Mouse (Mus musculus) lung, postnatal 10 days (tissue): Measurements from ENCODE around the gene Marcksl1.

ENCODE experiments used
- DNase-seq: peaks from one replicate; pipeline ENCODE4 v3.0.0; 2021

The Marcksl1 gene

DNA sequence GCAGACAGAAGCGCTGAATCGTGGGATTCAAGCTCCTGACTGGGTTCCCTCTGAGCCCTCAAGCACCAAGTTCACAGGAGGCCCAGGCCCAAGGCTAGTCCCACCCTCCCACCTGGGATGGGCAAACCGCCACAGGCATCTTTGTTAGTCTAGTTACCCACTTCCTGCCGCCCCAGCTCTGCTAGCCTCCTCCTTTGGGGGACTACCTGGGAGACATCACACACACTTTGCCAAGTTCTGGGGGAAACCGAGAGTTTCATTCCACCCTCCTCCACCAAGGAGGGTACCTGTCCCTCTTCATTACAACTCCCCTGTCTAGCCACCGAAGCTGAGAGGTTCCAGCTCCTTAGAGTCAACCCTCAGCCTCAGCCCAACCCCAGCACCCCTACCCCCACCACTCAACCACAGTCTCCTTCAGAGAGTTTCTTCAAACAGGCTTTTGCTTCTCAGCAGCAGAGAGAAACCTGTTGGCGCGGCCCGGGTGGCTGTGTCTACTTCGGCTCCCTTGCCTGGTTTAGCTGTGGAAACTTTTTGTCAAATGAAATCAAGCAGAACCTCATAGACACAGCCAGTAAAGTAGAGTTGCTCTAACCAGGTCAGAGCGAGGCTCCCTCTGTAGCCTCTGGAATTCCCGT, 45.1 kb downstream of the Marcksl1 start:
- DNase-seq = no peak

DNA sequence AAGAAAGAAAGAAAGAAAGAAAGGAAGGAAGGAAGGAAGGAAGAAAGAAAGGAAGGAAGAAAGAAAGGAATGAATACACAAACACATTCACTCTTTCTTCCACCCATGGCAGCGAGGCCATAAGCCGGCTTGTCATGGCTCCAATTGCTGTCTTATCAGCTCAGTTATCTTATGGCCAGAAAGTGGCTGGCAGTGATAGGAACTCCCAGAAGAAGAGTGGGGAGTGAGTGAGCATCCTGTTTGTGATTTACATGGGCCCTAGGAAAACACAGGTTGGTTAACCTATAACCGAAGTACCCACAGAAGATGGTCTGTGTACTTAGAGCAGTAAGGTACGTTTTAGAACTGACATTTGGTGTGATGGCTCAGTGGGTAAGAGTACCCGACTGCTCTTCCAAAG, 47.8 kb downstream of the Marcksl1 start:
- no peak for DNase-seq

DNA sequence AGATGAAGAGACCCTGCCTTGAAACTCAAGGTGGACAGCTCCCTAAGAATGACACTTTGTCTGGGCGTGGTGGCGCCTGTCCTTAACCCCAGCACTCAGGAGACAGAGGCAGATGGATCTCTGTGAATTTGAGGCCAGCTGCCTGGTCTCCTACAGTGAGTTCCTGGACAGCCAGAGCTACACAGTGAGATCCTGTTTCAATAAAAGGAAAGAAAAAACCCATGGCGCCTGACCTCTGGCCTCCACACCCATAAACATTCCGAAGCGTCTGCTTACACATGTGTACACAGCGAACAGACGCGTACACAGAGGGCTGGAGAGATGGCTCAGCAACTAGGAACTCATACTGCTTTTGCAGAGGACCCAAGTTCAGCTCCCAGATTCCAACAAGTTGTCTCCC, 50.3 kb downstream of the Marcksl1 start:
- DNase-seq = peak; percentile 39

DNA sequence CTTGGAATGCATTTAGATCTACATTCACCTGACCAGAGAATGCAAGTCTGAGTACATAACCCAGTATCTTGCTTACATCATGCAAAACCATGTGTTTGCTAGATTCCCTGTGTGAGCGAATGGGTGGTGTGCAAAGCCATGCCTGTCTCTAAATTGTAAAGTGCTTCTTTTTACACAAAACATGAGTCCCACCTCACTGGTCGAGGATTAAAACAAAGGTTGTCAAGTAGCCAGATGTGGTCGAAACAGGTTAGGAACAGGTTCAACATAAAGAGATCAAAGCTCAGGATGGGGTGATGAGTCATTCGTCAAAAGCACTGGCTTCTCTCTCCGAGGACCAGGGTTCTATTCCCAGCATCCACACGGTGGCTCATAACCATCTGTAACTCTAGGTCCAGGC, 51.8 kb downstream of the Marcksl1 start:
- DNase-seq = no peak
